In genomic region chr17:29419976-29420739, GRCm38 (mm10) we compare ENCODE assay signal across 17 mouse cellular contexts. TPM values are rescaled to one million over a fixed set of nuclear protein-coding genes. Genes with fewer than 3 reads are reported as not detected.
DNase-seq lines count a peak whose midpoint lies in the region; ATAC-seq and TF ChIP-seq lines count a peak whose summit lies in the region.
"Had no signal": no experiment of that assay in that cellular context is flagged by ENCODE, and none has a peak within 500 bp of the region (broad histone marks: within the 10 kb centered on the region; RNA-seq: fewer than 3 reads in every experiment).

No protein-coding gene starts in this region.

- ATAC-seq in heart, embryonic 11.5 days (replicated peaks; ENCODE audit: insufficient number of reproducible peaks, low FRiP score, low TSS enrichment): no peak
- peak; percentile 74 for ATAC-seq in heart, postnatal 0 days (ENCODE audit: insufficient read depth, low read depth)
- peak; percentile 76 for ATAC-seq in megakaryocyte progenitor cell, adult 5-6 weeks (replicated peaks; ENCODE audit: poor library complexity)
- ATAC-seq: forebrain, embryonic 16.5 days; intestine, postnatal 0 days had no signal

- no peak overlapping the region for H3K4me3 ChIP-seq in heart, embryonic 11.5 days (ENCODE audit: low read depth, low read length)
- H3K4me3 ChIP-seq in bone marrow, adult 2 months (replicated peaks; ENCODE audit: control insufficient read depth, low read depth, low read length): no peak overlapping the region
- no peak overlapping the region for H3K4me3 ChIP-seq in heart, postnatal 0 days (ENCODE audit: low read depth, low read length)
- H3K4me3 ChIP-seq in midbrain, embryonic 10.5 days: no peak overlapping the region
- H3K4me3 ChIP-seq: limb, embryonic 10.5 days; myocyte had no signal

- H3K4me2 ChIP-seq in heart, embryonic 11.5 days: no peak overlapping the region
- no peak overlapping the region for H3K4me2 ChIP-seq in heart, postnatal 0 days (ENCODE audit: low read depth, low read length)
- H3K4me2 ChIP-seq: hindbrain, embryonic 14.5 days; midbrain, embryonic 11.5 days had no signal

- peak; percentile 78; the same call in 1 of the 2 replicates for TF ChIP-seq EP300 in heart, postnatal 0 days (IDR thresholded peaks at IDR 0.05; ENCODE audit: low read depth)

- 51% methylated on average over 12 of the region's 12 CpGs for WGBS in heart, embryonic 11.5 days (ENCODE audit: insufficient replicate concordance)
- WGBS in bone marrow, adult 2 months: 59% methylated on average over 12 of the region's 12 CpGs
- 35% methylated on average over 12 of the region's 12 CpGs for WGBS in heart, postnatal 0 days
- WGBS in midbrain, embryonic 10.5 days: 83% methylated on average over 12 of the region's 12 CpGs

- no peak overlapping the region for H3K27ac ChIP-seq in heart, embryonic 11.5 days (ENCODE audit: low read depth, low read length)
- H3K27ac ChIP-seq in bone marrow, adult 2 months (ENCODE audit: control insufficient read depth, insufficient read depth, low read depth, low read length, poor library complexity): peak overlapping the region; percentile 3; the same call in 1 of the 2 replicates
- H3K27ac ChIP-seq in heart, postnatal 0 days (ENCODE audit: low read depth): peak overlapping the region; percentile 63
- no peak overlapping the region for H3K27ac ChIP-seq in midbrain, embryonic 10.5 days (replicated peaks)
- H3K27ac ChIP-seq: hindbrain, embryonic 14.5 days had no signal

- TF ChIP-seq CTCF in bone marrow, adult 2 months (IDR thresholded peaks at IDR 0.05; ENCODE audit: control insufficient read depth, insufficient read depth, low read length): no peak
- TF ChIP-seq CTCF in heart, postnatal 0 days (IDR thresholded peaks at IDR 0.05; ENCODE audit: low read depth): no peak

- H3K4me1 ChIP-seq in heart, embryonic 11.5 days (ENCODE audit: control insufficient read depth, insufficient read depth, low read length): peaks cover 24% of the 10 kb centered on the region
- peaks cover 7% of the 10 kb centered on the region; the same call in 1 of the 2 replicates for H3K4me1 ChIP-seq in bone marrow, adult 2 months (ENCODE audit: control insufficient read depth, insufficient read depth, low read length)
- H3K4me1 ChIP-seq in heart, postnatal 0 days (ENCODE audit: control insufficient read depth, insufficient read depth): peaks cover 35% of the 10 kb centered on the region
- peaks cover 17% of the 10 kb centered on the region for H3K4me1 ChIP-seq in midbrain, embryonic 10.5 days

- H3K36me3 ChIP-seq in heart, embryonic 11.5 days (ENCODE audit: control insufficient read depth, insufficient read depth, low read length): no peaks in the 10 kb centered on the region
- no peaks in the 10 kb centered on the region for H3K36me3 ChIP-seq in heart, postnatal 0 days (replicated peaks; ENCODE audit: control insufficient read depth, insufficient read depth, low read length)
- no peaks in the 10 kb centered on the region for H3K36me3 ChIP-seq in midbrain, embryonic 10.5 days
- H3K36me3 ChIP-seq: limb, embryonic 10.5 days had no signal

- no peak for TF ChIP-seq POLR2A in bone marrow, adult 2 months (IDR thresholded peaks at IDR 0.05; ENCODE audit: borderline replicate concordance, control insufficient read depth, low read depth, low read length)

- H3K9ac ChIP-seq in heart, embryonic 11.5 days (ENCODE audit: low read depth, low read length): no peak overlapping the region
- no peak overlapping the region for H3K9ac ChIP-seq in heart, postnatal 0 days (replicated peaks; ENCODE audit: low read depth, low read length)
- H3K9ac ChIP-seq: hindbrain, embryonic 14.5 days had no signal

- no peaks in the 10 kb centered on the region for H3K27me3 ChIP-seq in heart, embryonic 11.5 days (ENCODE audit: control insufficient read depth, insufficient read depth, low read length)
- no peaks in the 10 kb centered on the region for H3K27me3 ChIP-seq in heart, postnatal 0 days (ENCODE audit: control insufficient read depth, insufficient read depth, low read length)
- H3K27me3 ChIP-seq in midbrain, embryonic 10.5 days (ENCODE audit: low read depth, poor library complexity, severe bottlenecking): peaks cover 28% of the 10 kb centered on the region

- peak; percentile 97 for DNase-seq in heart, adult 11 months
- peak; percentile 80 for DNase-seq in heart, postnatal 0 days (ENCODE audit: low spot score)
- DNase-seq in midbrain, embryonic 10.5 days (ENCODE audit: low spot score): no peak
- DNase-seq in right cerebral cortex, postnatal 36 days (ENCODE audit: low spot score in 2 of 2): no peak
- DNase-seq in gastrocnemius, postnatal 36 days: no peak
- DNase-seq: cerebellum, adult 18-20 months; gastrocnemius, postnatal 10 days; right cerebral cortex, postnatal 14 days had no signal

- intact Hi-C loops in gastrocnemius, postnatal 36 days (cut with DNase I): loop anchor here (5.0 kb wide), 1 partner anchor 37 kb away; no protein-coding TSS in a partner anchor

- no peaks in the 10 kb centered on the region for H3K9me3 ChIP-seq in heart, embryonic 11.5 days (replicated peaks; ENCODE audit: control insufficient read depth, low read length)
- no peaks in the 10 kb centered on the region for H3K9me3 ChIP-seq in heart, postnatal 0 days (replicated peaks; ENCODE audit: control insufficient read depth, low read length)
- no peaks in the 10 kb centered on the region for H3K9me3 ChIP-seq in midbrain, embryonic 10.5 days (replicated peaks)
- H3K9me3 ChIP-seq: limb, embryonic 10.5 days had no signal

RNA-seq across cellular contexts. Expression of gene Fgd2, which starts 59.4 kb away (rescaled TPM):
- 1.2 and 2.3 TPM in 2 replicates for polyA plus RNA-seq in heart, embryonic 11.5 days (2014; fragmentation: Nextera tagmentation; extraction: Ambion mirVana)
- polyA plus RNA-seq in bone marrow, adult 2 months (2011; ENCODE audit: insufficient read depth, insufficient read length, low replicate concordance, missing spikeins): 25.2 and 41.8 TPM in 2 replicates
- 1.4 and 6.3 TPM in 2 replicates for total RNA-seq in heart, postnatal 0 days (2014; rRNA removed; ENCODE audit: low replicate concordance)
- polyA plus RNA-seq in heart, postnatal 0 days (2015; fragmentation: Nextera tagmentation; extraction: Ambion mirVana): 1.6 and 2.3 TPM in 2 replicates
- total RNA-seq in megakaryocyte progenitor cell, adult 5-6 weeks (2015): 19.1 and 22.0 TPM in 2 replicates
- 19.6 and 28.5 TPM in 2 replicates for total RNA-seq in megakaryocyte progenitor cell, adult 5-6 weeks (2017)
- 3.8 and 4.1 TPM in 2 replicates for polyA plus RNA-seq in midbrain, embryonic 10.5 days (2016; fragmentation: Nextera tagmentation; extraction: Ambion mirVana)
- total RNA-seq in gastrocnemius, postnatal 36 days (2021): 1 to 10 TPM in 1 of 2 experiments, under 1 TPM in 1; 0.79 to 1.2 TPM

Comparison
In these comparisons a context has a peak if more than half of its experiments do, and no peak if none do; other contexts are left out.
1. H3K27ac ChIP-seq: peak in bone marrow, adult 2 months (single experiment) and heart, postnatal 0 days (single experiment); none in heart, embryonic 11.5 days (single experiment) and midbrain, embryonic 10.5 days (single experiment).
2. DNase-seq: peak in heart, adult 11 months (single experiment) and heart, postnatal 0 days (single experiment); none in midbrain, embryonic 10.5 days (single experiment), right cerebral cortex, postnatal 36 days (0 of 2) and gastrocnemius, postnatal 36 days (0 of 2).